Mouse (Mus musculus) neural tube, embryonic 11.5 days (tissue): ENCODE measurements around the gene Cst3. TPM values are rescaled to one million over a fixed set of nuclear protein-coding genes. Genes with fewer than 3 reads are reported as not detected.

Experiments used
- ATAC-seq: fragments of 200-750 bp; cut with Nextera tagmentation; 2 replicates; pipeline ENCODE4 v1.8.0; 2017; ENCODE audit warnings: moderate number of reproducible peaks, mild to moderate bottlenecking, moderate TSS enrichment, moderate library complexity; ENCODE audit not compliant: insufficient read depth, low FRiP score, low TSS enrichment
- DNase-seq: peaks from one replicate; pipeline ENCODE4 v3.0.0-alpha.2; 2015; ENCODE audit warnings: low spot score
- H3K27ac ChIP-seq: fragments of 300-500 bp; sonication (generic); 2 replicates; pipeline ENCODE4 v1.5.1; 2014; ENCODE audit warnings: low read depth, mild to moderate bottlenecking, low read length
- H3K27me3 ChIP-seq: fragments of 300-500 bp; sonication (generic); 2 replicates; pipeline ENCODE4 v1.6.1; 2014; ENCODE audit warnings: mild to moderate bottlenecking, low read length, mixed read lengths; ENCODE audit not compliant: control insufficient read depth, insufficient read depth
- H3K36me3 ChIP-seq: fragments of 300-500 bp; sonication (generic); 2 replicates; pipeline ENCODE4 v1.6.1; 2014; ENCODE audit warnings: mild to moderate bottlenecking, low read length, moderate library complexity, mixed read lengths; ENCODE audit not compliant: control insufficient read depth, insufficient read depth
- H3K4me1 ChIP-seq: fragments of 300-500 bp; sonication (generic); 2 replicates; pipeline ENCODE4 v1.6.1; 2014; ENCODE audit warnings: low read length, mixed read lengths; ENCODE audit not compliant: control insufficient read depth, insufficient read depth
- H3K4me2 ChIP-seq: fragments of 300-500 bp; sonication (generic); 2 replicates; pipeline ENCODE4 v1.6.1; 2014; ENCODE audit warnings: low read depth, mild to moderate bottlenecking, moderate library complexity
- H3K4me3 ChIP-seq: fragments of 300-500 bp; sonication (generic); 2 replicates; pipeline ENCODE4 v1.5.1; 2014; ENCODE audit warnings: low read depth, low read length
- H3K9ac ChIP-seq: fragments of 300-500 bp; sonication (generic); 2 replicates; pipeline ENCODE4 v1.6.1; 2014; ENCODE audit warnings: mild to moderate bottlenecking, low read length
- H3K9me3 ChIP-seq: fragments of 300-500 bp; sonication (generic); 2 replicates; pipeline ENCODE4 v1.6.1; 2016; ENCODE audit warnings: low read length; ENCODE audit not compliant: control insufficient read depth
- WGBS: fragments of 180-500 bp; shearing (Covaris S2); extraction: QIAGEN DNeasy Blood & Tissue Kit; methylation state at CpG from one replicate; pipeline ENCODE4 v1.1.7; 2014; 5-methylcytosine and 5-hydroxymethylcytosine counted together
- polyA plus RNA-seq: library from polyadenylated mRNA; unstranded; fragments of >200 nt; fragmentation: Nextera tagmentation; extraction: Ambion mirVana; gene quantifications from 2 replicates; pipeline ENCODE4 v1.2.1, GENCODE M21; 2014

Cst3 gene
- polyA plus RNA-seq, 1 experiment from 2014 or later = 318 TPM

DNA sequence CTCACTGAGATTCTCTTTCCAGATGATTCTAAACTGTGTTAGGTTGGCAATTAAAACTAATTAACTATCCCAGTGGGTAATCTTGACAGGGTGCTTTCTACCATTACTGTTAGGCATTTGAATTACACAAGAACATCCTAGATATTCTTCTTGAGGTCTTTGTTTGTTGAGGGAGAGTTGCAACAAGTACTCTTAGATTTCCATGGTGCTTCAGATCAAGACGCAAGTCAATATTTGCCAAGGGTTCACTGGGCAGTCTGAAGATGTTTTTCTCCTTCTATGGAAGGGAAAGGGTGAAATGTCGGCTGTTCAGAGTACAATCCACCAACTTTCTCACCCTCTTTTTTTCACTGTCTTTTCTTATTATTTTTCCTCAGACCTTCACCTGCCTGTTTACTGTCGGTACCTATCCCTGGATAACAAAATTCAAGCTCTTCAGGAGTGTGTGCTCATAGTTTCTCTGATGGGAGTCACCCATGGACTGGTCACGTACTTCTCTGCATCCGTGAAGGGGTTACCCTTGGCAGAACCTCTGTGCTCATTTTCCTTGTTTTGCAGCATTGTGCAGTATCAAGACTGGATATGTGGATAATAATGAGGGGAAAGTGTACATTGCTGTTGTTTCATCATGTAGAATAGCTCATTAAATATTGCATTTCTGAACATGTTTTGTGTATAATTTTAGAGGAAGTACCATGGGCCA is 37.3 kb downstream of the Cst3 start:
- Histone ChIP-seq H3K27ac (no peak overlapping the region), H3K4me3 (no peak overlapping the region), H3K27me3 (no peaks in the 10 kb centered on the region), H3K36me3 (no peaks in the 10 kb centered on the region), H3K9ac (no peak overlapping the region), H3K4me1 (no peaks in the 10 kb centered on the region), H3K4me2 (no peak overlapping the region), H3K9me3 (no peaks in the 10 kb centered on the region)
- WGBS = 87% methylated on average over 5 of the region's 5 CpGs
- DNase-seq (no peak), ATAC-seq (no peak)

DNA sequence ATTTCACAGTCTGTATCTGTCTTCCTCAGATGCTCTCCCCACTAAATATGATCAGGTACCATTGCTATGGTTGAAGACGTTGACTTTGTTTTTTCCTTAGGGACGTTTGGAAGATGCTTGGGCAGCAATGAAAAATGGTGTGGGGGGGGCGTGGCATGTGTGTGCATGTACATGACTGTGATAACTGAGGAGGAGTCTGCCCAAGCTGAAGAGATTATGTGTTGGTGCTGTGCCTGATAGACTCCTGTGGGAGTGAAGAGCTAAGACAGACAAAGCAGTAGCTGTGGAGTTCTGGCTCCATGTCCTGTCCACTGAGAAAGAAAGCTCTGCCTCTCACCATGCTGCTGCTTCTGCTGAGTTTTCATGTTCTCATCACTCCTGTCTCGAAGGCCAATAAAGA is 40.6 kb downstream of the Cst3 start, which contains the start of gene Cst9:
Gene Cst9, plus strand, starts transcription at position 236 of the 400 bp plus-strand sequence.
- no peak for ATAC-seq
- Histone ChIP-seq H3K27me3 (no peaks in the 10 kb centered on the region), H3K4me3 (no peak within 1 kb of the TSS), H3K4me2 (no peak within 1 kb of the TSS), H3K9me3 (no peaks in the 10 kb centered on the region), H3K27ac (no peak within 1 kb of the TSS), H3K4me1 (no peaks in the 10 kb centered on the region), H3K9ac (no peak within 1 kb of the TSS), H3K36me3 (no peaks in the 10 kb centered on the region)
- no peak for DNase-seq
- WGBS = 74% methylated on average over 4 of the region's 4 CpGs

DNA sequence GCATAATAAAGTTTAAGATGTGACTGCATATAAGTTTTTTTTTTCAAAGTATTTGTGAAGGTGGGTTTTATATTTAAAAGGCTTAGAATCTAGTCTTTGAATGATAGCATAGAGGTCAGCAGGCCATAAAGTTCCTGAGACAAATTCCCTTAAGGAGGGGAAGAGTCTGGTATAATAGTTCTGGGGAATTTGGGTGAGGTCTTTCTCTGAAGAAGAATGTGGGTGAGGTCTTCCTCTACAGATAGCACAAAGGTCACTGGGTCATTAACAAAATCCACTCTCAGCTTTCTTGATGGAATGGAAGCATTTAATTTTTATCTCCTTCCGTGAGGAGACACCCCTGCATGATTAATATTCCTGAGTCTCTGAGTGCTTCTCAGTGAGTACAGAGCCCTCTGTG is 49.5 kb downstream of the Cst3 start:
- ATAC-seq (no peak), DNase-seq (no peak)
- WGBS = 36% methylated on average over 1 of the region's 1 CpGs
- Histone ChIP-seq H3K27ac (no peak overlapping the region), H3K4me1 (no peaks in the 10 kb centered on the region), H3K9ac (no peak overlapping the region), H3K36me3 (no peaks in the 10 kb centered on the region), H3K9me3 (no peaks in the 10 kb centered on the region), H3K4me2 (no peak overlapping the region), H3K27me3 (no peaks in the 10 kb centered on the region), H3K4me3 (no peak overlapping the region)

Other genes starting within 250 kb of the Cst3 start
- gene Nxt1, start 203.1 kb downstream of the Cst3 start, polyA plus RNA-seq = 101 and 105 TPM in 2 replicates
- gene Gzf1, start 194.7 kb downstream of the Cst3 start, polyA plus RNA-seq = 22.4 and 27.3 TPM in 2 replicates
- gene Napb, start 143.2 kb downstream of the Cst3 start, polyA plus RNA-seq = 22.8 and 25.7 TPM in 2 replicates
- gene Cstl1, start 125.3 kb downstream of the Cst3 start, polyA plus RNA-seq = not detected in 2 replicates
- gene Cst11, start 104.2 kb downstream of the Cst3 start, polyA plus RNA-seq = not detected in 2 replicates
- gene 8030411F24Rik, start 93.7 kb downstream of the Cst3 start, polyA plus RNA-seq = not detected in 2 replicates
- gene Cst12, start 86.3 kb downstream of the Cst3 start, polyA plus RNA-seq = not detected in 2 replicates
- gene Cst8, start 76.9 kb downstream of the Cst3 start, polyA plus RNA-seq = not detected in 2 replicates
- not detected in 2 replicates for gene Cst13, start 55.6 kb downstream of the Cst3 start, polyA plus RNA-seq
- not detected in 2 replicates for gene Cst9, start 40.5 kb downstream of the Cst3 start, polyA plus RNA-seq
- not detected in 2 replicates for gene 9230104L09Rik, start 10.7 kb downstream of the Cst3 start, polyA plus RNA-seq
- gene Gm1330, start 127.6 kb upstream of the Cst3 start, polyA plus RNA-seq = not detected in 2 replicates
- not detected in 2 replicates for gene Gm10750, start 141.5 kb upstream of the Cst3 start, polyA plus RNA-seq